11 mouse cellular contexts compared by ENCODE assay signal in genomic region chr3:79314006-79314698, GRCm38 (mm10). TPM values are rescaled to one million over a fixed set of nuclear protein-coding genes. Genes with fewer than 3 reads are reported as not detected.
A peak's percentile ranks its signal among the peaks of the same experiment; 100 is the strongest.
DNase-seq lines count a peak whose midpoint lies in the region; ATAC-seq lines count a peak whose summit lies in the region.
"Had no signal": no experiment of that assay in that cellular context is flagged by ENCODE, and none has a peak within 500 bp of the region (broad histone marks: within the 10 kb centered on the region; RNA-seq: fewer than 3 reads in every experiment).

No protein-coding gene starts in this region.

- no peak overlapping the region for H3K4me2 ChIP-seq in hindbrain, embryonic 13.5 days
- H3K4me2 ChIP-seq in hindbrain, embryonic 12.5 days (replicated peaks) = no peak overlapping the region
- peak overlapping the region; percentile 31 for H3K4me2 ChIP-seq in midbrain, embryonic 16.5 days (ENCODE audit: low read length)
- H3K4me2 ChIP-seq: midbrain, embryonic 12.5 days had no signal

- H3K4me3 ChIP-seq in hindbrain, embryonic 13.5 days = no peak overlapping the region
- no peak overlapping the region for H3K4me3 ChIP-seq in hindbrain, embryonic 12.5 days
- H3K4me3 ChIP-seq in midbrain, embryonic 16.5 days (ENCODE audit: low read depth, low read length) = no peak overlapping the region
- H3K4me3 ChIP-seq: midbrain, embryonic 12.5 days had no signal

- no peak overlapping the region for H3K9ac ChIP-seq in hindbrain, embryonic 13.5 days
- H3K9ac ChIP-seq in hindbrain, embryonic 12.5 days = no peak overlapping the region
- H3K9ac ChIP-seq in midbrain, embryonic 16.5 days (ENCODE audit: low read depth, low read length) = no peak overlapping the region
- H3K9ac ChIP-seq: midbrain, embryonic 12.5 days had no signal

- WGBS in hindbrain, embryonic 13.5 days = 48% methylated on average over 10 of the region's 10 CpGs
- 50% methylated on average over 10 of the region's 10 CpGs for WGBS in hindbrain, embryonic 12.5 days
- 39% methylated on average over 10 of the region's 10 CpGs for WGBS in midbrain, embryonic 16.5 days

- DNase-seq in embryo, embryonic 11 days = peak; percentile 54
- DNase-seq in layer of hippocampus, adult 11-12 months (ENCODE audit: low spot score) = peak; percentile 77
- no peak for DNase-seq in kidney, adult 8-10 months
- DNase-seq in heart, postnatal 36 days = no peak
- no peak for DNase-seq in adrenal gland, adult 2 months
- DNase-seq: kidney, postnatal 36 days had no signal

- peaks cover 10% of the 10 kb centered on the region for H3K4me1 ChIP-seq in hindbrain, embryonic 13.5 days (replicated peaks)
- H3K4me1 ChIP-seq in hindbrain, embryonic 12.5 days = peaks cover 9% of the 10 kb centered on the region
- H3K4me1 ChIP-seq in midbrain, embryonic 16.5 days (ENCODE audit: control insufficient read depth, insufficient read depth, low read length) = peaks cover 9% of the 10 kb centered on the region

- intact Hi-C loops in heart, postnatal 36 days (cut with DNase I) = no loop called here

- peak; percentile 24; the same call in 1 of the 2 replicates for ATAC-seq in hindbrain, embryonic 13.5 days (ENCODE audit: low FRiP score)
- ATAC-seq in hindbrain, embryonic 12.5 days (ENCODE audit: low FRiP score) = no peak
- ATAC-seq in midbrain, embryonic 16.5 days = peak; percentile 87

- no peaks in the 10 kb centered on the region for H3K27me3 ChIP-seq in hindbrain, embryonic 13.5 days
- no peaks in the 10 kb centered on the region for H3K27me3 ChIP-seq in hindbrain, embryonic 12.5 days
- H3K27me3 ChIP-seq in midbrain, embryonic 16.5 days (ENCODE audit: control insufficient read depth, insufficient read depth, low read depth, low read length) = no peaks in the 10 kb centered on the region
- H3K27me3 ChIP-seq: midbrain, embryonic 12.5 days had no signal

- H3K27ac ChIP-seq in hindbrain, embryonic 13.5 days = no peak overlapping the region
- no peak overlapping the region for H3K27ac ChIP-seq in hindbrain, embryonic 12.5 days
- H3K27ac ChIP-seq in midbrain, embryonic 16.5 days (ENCODE audit: low read length) = peak overlapping the region; percentile 55; the same call in 1 of the 2 replicates
- H3K27ac ChIP-seq: midbrain, embryonic 12.5 days had no signal

- H3K36me3 ChIP-seq in hindbrain, embryonic 13.5 days = no peaks in the 10 kb centered on the region
- H3K36me3 ChIP-seq in hindbrain, embryonic 12.5 days = no peaks in the 10 kb centered on the region
- H3K36me3 ChIP-seq in midbrain, embryonic 16.5 days (ENCODE audit: control insufficient read depth, insufficient read depth, low read length) = no peaks in the 10 kb centered on the region
- H3K36me3 ChIP-seq: midbrain, embryonic 12.5 days had no signal

- H3K9me3 ChIP-seq in hindbrain, embryonic 13.5 days = no peaks in the 10 kb centered on the region
- H3K9me3 ChIP-seq in hindbrain, embryonic 12.5 days (replicated peaks) = no peaks in the 10 kb centered on the region; the same call in 1 of the 2 replicates
- H3K9me3 ChIP-seq in midbrain, embryonic 16.5 days (replicated peaks; ENCODE audit: control insufficient read depth, low read length, poor library complexity, severe bottlenecking) = no peaks in the 10 kb centered on the region

RNA-seq across cellular contexts. Expression of gene Gm17359, which starts 22.3 kb away (rescaled TPM):
- 0.22 TPM in 1 of 2 replicates, not detected in the other for polyA plus RNA-seq in hindbrain, embryonic 13.5 days (2015; fragmentation: Nextera tagmentation; extraction: Ambion mirVana)
- polyA plus RNA-seq in hindbrain, embryonic 12.5 days (2016; fragmentation: Nextera tagmentation; extraction: Ambion mirVana) = 0.12 and 0.25 TPM in 2 replicates
- polyA plus RNA-seq in midbrain, embryonic 16.5 days (2015; fragmentation: Nextera tagmentation; extraction: Ambion mirVana) = 0.25 TPM in 1 of 2 replicates, not detected in the other
- not detected for total RNA-seq in heart, postnatal 36 days (2021)
- not detected for total RNA-seq in adrenal gland, adult 2 months (2021)
- polyA plus RNA-seq in adrenal gland, adult 2 months (2012; rRNA removed) = not detected in 2 replicates
- total RNA-seq: granulocyte monocyte progenitor cell, adult 5-6 weeks had no signal
- polyA plus RNA-seq: midbrain, embryonic 12.5 days had no signal

RNA-seq across cellular contexts. Expression of gene Rapgef2, which starts 27.8 kb away (rescaled TPM):
- polyA plus RNA-seq in hindbrain, embryonic 13.5 days (2015; fragmentation: Nextera tagmentation; extraction: Ambion mirVana) = 8.3 and 9.5 TPM in 2 replicates
- polyA plus RNA-seq in hindbrain, embryonic 12.5 days (2016; fragmentation: Nextera tagmentation; extraction: Ambion mirVana) = 12.1 and 12.4 TPM in 2 replicates
- 15.5 and 15.6 TPM in 2 replicates for polyA plus RNA-seq in midbrain, embryonic 16.5 days (2015; fragmentation: Nextera tagmentation; extraction: Ambion mirVana)
- 10 to 100 TPM; 35.1 to 35.4 TPM for total RNA-seq in heart, postnatal 36 days (2021)
- total RNA-seq in adrenal gland, adult 2 months (2021) = 10 to 100 TPM; 20.6 to 20.9 TPM
- 6.9 and 8.6 TPM in 2 replicates for polyA plus RNA-seq in adrenal gland, adult 2 months (2012; rRNA removed)

Comparison
In these comparisons a context has a peak if more than half of its experiments do, and no peak if none do; other contexts are left out.
1. DNase-seq: peak in embryo, embryonic 11 days (single experiment) and layer of hippocampus, adult 11-12 months (single experiment); none in kidney, adult 8-10 months (0 of 2), heart, postnatal 36 days (0 of 2) and adrenal gland, adult 2 months (single experiment).